Mouse (Mus musculus): ENCODE measurements around the gene Efs. TPM values are rescaled to one million over a fixed set of nuclear protein-coding genes. Genes with fewer than 3 reads are reported as not detected.

Efs gene
- polyA plus RNA-seq, 1 experiment: 0.16 TPM

DNA sequence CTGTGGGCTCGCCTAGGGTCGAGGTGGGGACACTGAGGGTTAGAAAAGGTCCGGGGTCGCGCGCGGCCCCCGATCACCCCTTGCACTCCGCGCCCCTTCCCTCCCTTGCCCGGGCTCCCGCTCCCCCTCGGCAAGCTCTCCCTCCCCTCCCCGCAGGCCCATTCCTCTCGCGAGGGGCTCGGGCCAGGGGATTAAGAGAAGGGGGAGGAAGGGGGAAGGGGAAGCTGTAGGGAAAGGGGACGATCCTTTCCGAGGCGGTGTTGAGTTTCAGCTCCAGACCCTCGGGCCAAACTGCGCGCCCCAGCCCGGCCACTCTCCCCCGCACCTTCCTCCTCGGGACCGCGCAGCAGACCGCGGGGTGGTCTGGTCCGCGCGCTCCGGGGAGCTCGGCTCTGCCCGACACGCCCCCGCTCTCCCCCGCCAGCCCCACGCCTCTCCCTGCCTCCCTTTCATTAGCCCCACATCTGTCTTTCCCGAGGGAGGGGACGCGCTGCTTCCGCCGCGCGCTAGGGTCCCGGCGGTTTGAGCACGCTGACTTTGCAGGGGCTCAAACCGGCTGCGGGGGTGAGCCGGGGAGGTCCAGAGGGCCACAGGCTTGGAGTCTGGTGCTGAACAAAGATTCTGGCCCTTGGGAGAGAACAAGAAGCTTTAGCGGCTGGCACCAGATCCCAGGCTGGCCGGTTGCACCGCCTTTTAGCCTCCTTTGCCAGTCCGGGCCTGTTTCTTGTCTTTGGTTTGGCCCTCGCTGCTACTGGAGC, 654 bp upstream of the Efs start:
- H3K79me3 ChIP-seq (ENCODE audit: low read depth): no peaks in the 10 kb centered on the region
- H3K4me3 ChIP-seq (ENCODE audit: insufficient read depth, poor library complexity, severe bottlenecking): no peak overlapping the region
- H3ac ChIP-seq (ENCODE audit: control insufficient read depth, insufficient read length, low read depth): no peak overlapping the region
- H3K27me3 ChIP-seq (ENCODE audit: control insufficient read depth, insufficient read depth, insufficient read length): peaks cover 39% of the 10 kb centered on the region
- no peaks in the 10 kb centered on the region for H3K36me3 ChIP-seq (ENCODE audit: control insufficient read depth, insufficient read depth)
- TF ChIP-seq MAX (IDR thresholded peaks at IDR 0.05) (no peak), FOSL1 (IDR thresholded peaks at IDR 0.05; ENCODE audit: insufficient read depth, low read length, poor library complexity, severe bottlenecking) (no peak), CTCF (IDR thresholded peaks at IDR 0.05; ENCODE audit: control insufficient read depth, insufficient read depth, insufficient read length) (no peak), MYOD1 (IDR thresholded peaks at IDR 0.05; ENCODE audit: control insufficient read depth, insufficient read length, low read depth) (no peak), USF1 (IDR thresholded peaks at IDR 0.05; ENCODE audit: low read depth) (no peak), CEBPB (IDR thresholded peaks at IDR 0.05; ENCODE audit: low read depth) (no peak), MYOG (IDR thresholded peaks at IDR 0.05; ENCODE audit: control insufficient read depth, extremely low read depth, insufficient read length) (no peak)
- no peaks in the 10 kb centered on the region for H3K79me2 ChIP-seq (ENCODE audit: control insufficient read depth, insufficient read depth)

DNA sequence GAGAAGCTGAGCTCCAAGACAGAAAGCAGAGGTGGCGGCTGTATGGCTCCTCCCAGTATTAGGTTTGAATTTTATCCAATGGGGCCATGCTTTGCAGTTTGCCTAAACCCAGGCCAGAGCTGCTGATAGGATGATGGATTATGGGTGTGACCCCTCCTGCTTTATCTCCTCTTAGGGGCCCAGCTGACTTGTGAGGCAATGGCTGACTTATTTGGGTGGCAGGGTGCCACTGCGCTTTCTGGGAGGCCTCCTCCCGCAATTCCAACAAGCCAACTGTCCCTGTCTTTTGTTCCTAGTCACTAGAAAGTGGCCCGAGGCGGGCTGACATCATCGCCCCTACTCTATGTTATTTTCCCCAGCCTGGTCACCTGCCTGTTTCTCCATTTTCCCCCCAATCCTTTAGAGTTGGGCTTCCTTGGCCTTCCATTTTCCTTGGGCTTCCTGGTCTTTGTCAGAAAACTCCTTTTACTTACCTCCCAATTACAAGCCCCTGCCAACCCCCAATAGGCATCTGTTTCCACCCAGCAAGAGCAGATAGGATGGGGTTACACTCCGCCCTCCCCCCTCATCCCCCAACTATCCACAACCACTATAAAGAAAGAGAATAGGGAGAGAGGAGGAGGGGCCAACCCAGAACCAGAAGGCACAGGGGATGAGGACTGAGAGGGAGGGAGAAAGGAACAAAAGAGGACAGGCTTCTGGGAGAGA, 1.1 kb downstream of the Efs start:
- TF ChIP-seq CTCF (IDR thresholded peaks at IDR 0.05; ENCODE audit: control insufficient read depth, insufficient read depth, insufficient read length): no peak
- no peak for TF ChIP-seq FOSL1 (IDR thresholded peaks at IDR 0.05; ENCODE audit: insufficient read depth, low read length, poor library complexity, severe bottlenecking)
- no peak for TF ChIP-seq MYOD1 (IDR thresholded peaks at IDR 0.05; ENCODE audit: control insufficient read depth, insufficient read length, low read depth)
- TF ChIP-seq MYOG (IDR thresholded peaks at IDR 0.05; ENCODE audit: control insufficient read depth, extremely low read depth, insufficient read length): no peak
- no peak for TF ChIP-seq MAX (IDR thresholded peaks at IDR 0.05)
- TF ChIP-seq USF1 (IDR thresholded peaks at IDR 0.05; ENCODE audit: low read depth): no peak
- TF ChIP-seq CEBPB (IDR thresholded peaks at IDR 0.05; ENCODE audit: low read depth): no peak
- Histone ChIP-seq H3K27me3 (ENCODE audit: control insufficient read depth, insufficient read depth, insufficient read length) (peaks cover 40% of the 10 kb centered on the region), H3K36me3 (ENCODE audit: control insufficient read depth, insufficient read depth) (no peaks in the 10 kb centered on the region), H3K4me3 (ENCODE audit: insufficient read depth, poor library complexity, severe bottlenecking) (no peak overlapping the region), H3K79me3 (ENCODE audit: low read depth) (no peaks in the 10 kb centered on the region), H3ac (ENCODE audit: control insufficient read depth, insufficient read length, low read depth) (no peak overlapping the region), H3K79me2 (ENCODE audit: control insufficient read depth, insufficient read depth) (no peaks in the 10 kb centered on the region)

DNA sequence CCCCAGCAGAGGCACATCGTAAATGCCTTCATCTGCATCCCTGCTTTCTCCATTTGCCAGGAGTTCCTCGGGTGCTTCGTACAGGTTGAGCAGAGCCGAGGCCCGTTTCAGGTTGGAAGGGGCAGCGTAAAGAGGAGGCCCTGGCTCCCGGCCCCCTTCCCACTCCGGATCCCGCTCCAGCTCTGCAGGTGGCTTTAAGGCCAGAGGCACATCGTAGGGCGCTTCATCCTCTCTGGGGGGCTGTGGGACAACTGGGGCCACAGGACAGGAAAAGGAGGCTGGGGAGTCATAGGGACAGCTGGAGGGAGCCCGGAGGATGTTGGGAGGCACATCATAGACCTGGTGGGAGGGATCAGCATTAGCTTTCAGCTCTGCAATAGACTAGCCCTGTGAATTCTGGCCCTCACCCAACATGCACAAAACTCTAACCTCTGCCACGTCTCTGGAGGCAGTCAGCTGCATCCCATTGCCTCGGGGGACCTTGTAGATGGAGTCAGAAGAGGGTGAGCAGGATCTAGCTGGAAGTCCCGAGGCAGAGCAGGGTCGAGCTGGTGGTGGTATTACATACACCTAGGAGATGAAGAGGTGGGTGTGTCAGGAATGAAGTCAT, 5.7 kb downstream of the Efs start:
- Histone ChIP-seq H3K27me3 (ENCODE audit: control insufficient read depth, insufficient read depth, insufficient read length) (peaks cover 26% of the 10 kb centered on the region), H3K79me3 (ENCODE audit: low read depth) (no peaks in the 10 kb centered on the region), H3K36me3 (ENCODE audit: control insufficient read depth, insufficient read depth) (no peaks in the 10 kb centered on the region), H3K4me3 (ENCODE audit: insufficient read depth, poor library complexity, severe bottlenecking) (no peak overlapping the region), H3K79me2 (ENCODE audit: control insufficient read depth, insufficient read depth) (no peaks in the 10 kb centered on the region), H3ac (ENCODE audit: control insufficient read depth, insufficient read length, low read depth) (no peak overlapping the region)
- no peak for TF ChIP-seq MAX (IDR thresholded peaks at IDR 0.05)
- no peak for TF ChIP-seq MYOG (IDR thresholded peaks at IDR 0.05; ENCODE audit: control insufficient read depth, extremely low read depth, insufficient read length)
- no peak for TF ChIP-seq FOSL1 (IDR thresholded peaks at IDR 0.05; ENCODE audit: insufficient read depth, low read length, poor library complexity, severe bottlenecking)
- TF ChIP-seq MYOD1 (IDR thresholded peaks at IDR 0.05; ENCODE audit: control insufficient read depth, insufficient read length, low read depth): no peak
- no peak for TF ChIP-seq USF1 (IDR thresholded peaks at IDR 0.05; ENCODE audit: low read depth)
- TF ChIP-seq CEBPB (IDR thresholded peaks at IDR 0.05; ENCODE audit: low read depth): no peak
- TF ChIP-seq CTCF (IDR thresholded peaks at IDR 0.05; ENCODE audit: control insufficient read depth, insufficient read depth, insufficient read length): no peak

DNA sequence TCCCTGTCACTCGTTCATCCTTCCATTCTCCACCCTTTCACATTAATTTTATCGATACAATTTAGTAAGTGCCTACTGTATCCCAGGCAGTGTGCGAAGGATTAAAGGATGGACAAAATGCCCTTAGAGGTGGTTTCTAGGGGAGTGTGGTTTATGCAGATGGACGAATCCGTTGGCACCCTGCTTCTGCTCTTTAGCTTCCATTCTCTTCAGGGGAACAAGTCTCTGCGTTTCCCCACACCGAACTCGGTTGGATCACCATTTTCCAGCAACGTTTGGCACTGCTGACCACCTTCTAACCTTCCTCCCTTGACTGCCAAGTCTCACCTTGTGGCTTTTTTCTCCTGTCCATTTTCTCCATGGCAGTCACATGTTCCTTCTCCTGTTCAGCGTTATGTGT, 12.6 kb downstream of the Efs start:
- Histone ChIP-seq H3K36me3 (ENCODE audit: control insufficient read depth, insufficient read depth) (no peaks in the 10 kb centered on the region), H3K79me3 (ENCODE audit: low read depth) (no peaks in the 10 kb centered on the region), H3K79me2 (ENCODE audit: control insufficient read depth, insufficient read depth) (no peaks in the 10 kb centered on the region), H3K4me3 (ENCODE audit: insufficient read depth, poor library complexity, severe bottlenecking) (no peak overlapping the region), H3K27me3 (ENCODE audit: control insufficient read depth, insufficient read depth, insufficient read length) (peaks cover 42% of the 10 kb centered on the region), H3ac (ENCODE audit: control insufficient read depth, insufficient read length, low read depth) (no peak overlapping the region)
- TF ChIP-seq CEBPB (IDR thresholded peaks at IDR 0.05; ENCODE audit: low read depth): no peak
- no peak for TF ChIP-seq FOSL1 (IDR thresholded peaks at IDR 0.05; ENCODE audit: insufficient read depth, low read length, poor library complexity, severe bottlenecking)
- no peak for TF ChIP-seq MYOG (IDR thresholded peaks at IDR 0.05; ENCODE audit: control insufficient read depth, extremely low read depth, insufficient read length)
- no peak for TF ChIP-seq USF1 (IDR thresholded peaks at IDR 0.05; ENCODE audit: low read depth)
- no peak for TF ChIP-seq MYOD1 (IDR thresholded peaks at IDR 0.05; ENCODE audit: control insufficient read depth, insufficient read length, low read depth)
- TF ChIP-seq MAX (IDR thresholded peaks at IDR 0.05): no peak
- no peak for TF ChIP-seq CTCF (IDR thresholded peaks at IDR 0.05; ENCODE audit: control insufficient read depth, insufficient read depth, insufficient read length)

DNA sequence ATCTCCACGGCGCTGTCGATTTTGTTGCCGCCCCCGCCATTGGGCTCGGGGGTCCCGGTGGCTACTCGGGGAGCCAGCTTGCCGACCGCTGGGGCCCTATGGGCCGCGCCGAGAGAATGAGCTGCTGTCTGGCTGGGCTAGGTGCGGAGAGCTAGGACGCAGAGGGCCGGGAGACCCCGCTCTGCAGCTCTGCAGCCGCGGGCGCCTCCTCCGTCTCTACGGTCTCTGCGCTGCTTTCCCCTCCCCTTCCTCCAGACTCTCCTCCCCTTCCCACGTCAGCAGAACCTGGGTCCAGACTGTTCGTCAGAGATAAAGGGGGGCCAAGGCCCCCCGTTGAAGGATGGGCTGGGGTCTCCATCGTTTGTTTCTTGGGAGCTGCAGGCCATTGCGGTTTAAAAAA, 13.0 kb downstream of the Efs start, which contains the start of gene Slc22a17:
Slc22a17 (minus strand) TSS at position 247 of the 400 bp plus-strand sequence.
- H3K36me3 ChIP-seq (ENCODE audit: control insufficient read depth, insufficient read depth): no peaks in the 10 kb centered on the region
- H3K27me3 ChIP-seq (ENCODE audit: control insufficient read depth, insufficient read depth, insufficient read length): peaks cover 42% of the 10 kb centered on the region
- H3K4me3 ChIP-seq (ENCODE audit: insufficient read depth, poor library complexity, severe bottlenecking): no peak within 1 kb of the TSS

More for the DNA sequence above, 13.0 kb downstream of the Efs start, which contains the start of gene Slc22a17:
- Histone ChIP-seq H3K79me3 (ENCODE audit: low read depth) (no peaks in the 10 kb centered on the region), H3K79me2 (ENCODE audit: control insufficient read depth, insufficient read depth) (no peaks in the 10 kb centered on the region), H3ac (ENCODE audit: control insufficient read depth, insufficient read length, low read depth) (no peak within 1 kb of the TSS)
- no peak for TF ChIP-seq CEBPB (IDR thresholded peaks at IDR 0.05; ENCODE audit: low read depth)

Measured in C2C12 (cell line).